Mouse (Mus musculus) liver, embryonic 13.5 days (tissue): Measurements from ENCODE around the gene H2-DMb2. TPM values are rescaled to one million over a fixed set of nuclear protein-coding genes. Genes with fewer than 3 reads are reported as not detected.

Source experiments
- ATAC-seq: fragments of 200-750 bp; cut with Nextera tagmentation; 2 replicates; pipeline ENCODE4 v1.8.0; 2017; ENCODE audit warnings: low read depth, mild to moderate bottlenecking, moderate number of reproducible peaks, moderate library complexity
- DNase-seq: peaks from one replicate; pipeline ENCODE4 v3.0.0; 2022
- H3K27ac ChIP-seq: fragments of 300-500 bp; sonication (generic); 2 replicates; pipeline ENCODE4 v1.5.1; 2015; ENCODE audit warnings: moderate library complexity, mild to moderate bottlenecking, inconsistent platforms
- H3K27me3 ChIP-seq: fragments of 300-500 bp; sonication (generic); 2 replicates; pipeline ENCODE4 v1.6.1; 2015; ENCODE audit warnings: mild to moderate bottlenecking, inconsistent platforms
- H3K36me3 ChIP-seq: fragments of 300-500 bp; sonication (generic); 2 replicates; pipeline ENCODE4 v1.6.1; 2015; ENCODE audit warnings: mild to moderate bottlenecking, inconsistent platforms
- H3K4me1 ChIP-seq: fragments of 300-500 bp; sonication (generic); replicated peaks from 2 replicates; pipeline ENCODE4 v1.6.1; 2015; ENCODE audit warnings: inconsistent platforms
- H3K4me2 ChIP-seq: fragments of 300-500 bp; sonication (generic); 2 replicates; pipeline ENCODE4 v1.6.1; 2015; ENCODE audit warnings: inconsistent platforms, mild to moderate bottlenecking, moderate library complexity
- H3K4me3 ChIP-seq: fragments of 300-500 bp; sonication (generic); replicated peaks from 2 replicates; pipeline ENCODE4 v1.5.1; 2015; ENCODE audit warnings: mild to moderate bottlenecking, inconsistent platforms
- H3K9ac ChIP-seq: fragments of 300-500 bp; sonication (generic); 2 replicates; pipeline ENCODE4 v1.6.1; 2015; ENCODE audit warnings: mild to moderate bottlenecking, inconsistent platforms
- H3K9me3 ChIP-seq: fragments of 300-500 bp; sonication (generic); replicated peaks from 2 replicates; pipeline ENCODE4 v1.6.1; 2016; ENCODE audit warnings: inconsistent platforms
- WGBS: fragments of 180-500 bp; shearing (Covaris S2); methylation state at CpG from one replicate; pipeline ENCODE4 v1.1.7; 2015; ENCODE audit not compliant: insufficient replicate concordance; 5-methylcytosine and 5-hydroxymethylcytosine counted together
- polyA plus RNA-seq: library from polyadenylated mRNA; unstranded; fragments of >200 nt; fragmentation: Nextera tagmentation; extraction: Ambion mirVana; gene quantifications from 2 replicates; pipeline ENCODE4 v1.2.1, GENCODE M21; 2015

Gene H2-DMb2
- 0.31 and 0.36 TPM in 2 replicates for polyA plus RNA-seq

DNA sequence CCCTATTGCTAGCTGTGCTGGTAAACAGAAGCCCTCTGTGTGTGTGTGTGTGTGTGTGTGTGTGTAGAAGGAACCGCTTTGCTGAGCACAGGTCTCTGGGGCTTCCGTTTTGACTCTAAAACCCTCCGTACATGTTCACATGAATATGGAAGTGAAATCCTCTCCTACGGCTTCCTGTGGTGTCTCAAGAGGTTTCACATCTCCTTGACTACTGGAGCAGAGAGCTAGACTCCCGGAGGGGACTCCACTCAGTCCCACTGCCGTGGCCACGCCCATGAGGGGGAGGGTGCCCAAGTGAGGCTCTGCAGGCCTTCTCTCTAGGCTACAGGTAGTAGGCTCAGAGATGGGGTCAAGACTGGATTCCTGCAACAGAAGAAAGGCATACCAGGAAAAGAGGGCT, at the start of gene H2-DMb2:
H2-DMb2 (plus strand) TSS at position 275 of the 400 bp plus-strand sequence.
- 17% methylated on average over 7 of the region's 7 CpGs for WGBS
- H3K27ac ChIP-seq, result peak within 1 kb of the TSS; percentile 32; the same call in 1 of the 2 replicates

DNA sequence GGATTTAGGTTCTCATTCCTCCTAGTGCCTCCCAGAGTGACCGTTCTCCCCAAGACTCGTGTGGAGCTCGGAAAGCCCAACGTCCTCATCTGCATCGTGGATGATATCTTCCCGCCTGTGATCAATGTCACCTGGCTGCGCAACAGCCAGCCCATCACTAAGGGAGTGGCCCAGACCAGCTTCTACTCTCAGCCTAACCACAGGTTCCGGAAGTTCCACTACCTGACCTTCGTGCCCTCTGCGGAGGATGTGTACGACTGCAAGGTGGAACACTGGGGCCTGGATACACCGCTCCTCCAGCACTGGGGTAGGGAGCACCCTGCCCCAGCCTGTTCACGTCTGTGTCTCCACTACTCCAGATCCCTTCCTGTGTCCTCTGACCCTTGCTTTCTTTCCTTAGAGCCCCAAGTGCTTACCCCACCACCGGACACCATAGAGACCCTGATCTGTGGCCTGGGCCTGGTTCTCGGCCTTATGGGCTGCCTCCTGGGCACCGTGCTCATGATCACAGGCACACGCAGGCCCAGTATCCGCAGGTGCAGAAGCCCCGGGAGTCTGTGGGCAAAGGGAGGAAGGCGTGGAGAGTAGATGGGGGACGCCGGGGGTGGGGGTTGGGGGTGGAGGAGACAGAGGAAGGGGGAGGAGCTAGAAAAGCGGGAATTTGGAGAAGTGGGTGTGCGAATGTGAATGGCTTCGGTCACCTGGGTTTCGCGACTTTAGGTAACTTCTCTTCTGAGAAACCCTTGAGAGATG, 48.6 kb upstream of the H2-DMb2 start:
- no peak overlapping the region for H3K4me3 ChIP-seq
- H3K27me3 ChIP-seq, result peaks cover 6% of the 10 kb centered on the region
- WGBS, result 63% methylated on average over 27 of the region's 27 CpGs
- H3K27ac ChIP-seq, result no peak overlapping the region
- no peak overlapping the region for H3K4me2 ChIP-seq
- no peak for DNase-seq
- H3K36me3 ChIP-seq, result no peaks in the 10 kb centered on the region
- H3K9me3 ChIP-seq, result no peaks in the 10 kb centered on the region
- H3K4me1 ChIP-seq, result peaks cover 12% of the 10 kb centered on the region
- H3K9ac ChIP-seq, result no peak overlapping the region
- ATAC-seq, result no peak

More for the DNA sequence above, at the start of gene H2-DMb2:
- Histone ChIP-seq H3K4me1 (peaks cover 26% of the 10 kb centered on the region), H3K9ac (no peak within 1 kb of the TSS), H3K4me2 (no peak within 1 kb of the TSS), H3K9me3 (no peaks in the 10 kb centered on the region), H3K4me3 (no peak within 1 kb of the TSS), H3K27me3 (peaks cover 43% of the 10 kb centered on the region), H3K36me3 (no peaks in the 10 kb centered on the region)
- ATAC-seq (peak; percentile 36; the same call in 1 of the 2 replicates), DNase-seq (peak; percentile 24)

DNA sequence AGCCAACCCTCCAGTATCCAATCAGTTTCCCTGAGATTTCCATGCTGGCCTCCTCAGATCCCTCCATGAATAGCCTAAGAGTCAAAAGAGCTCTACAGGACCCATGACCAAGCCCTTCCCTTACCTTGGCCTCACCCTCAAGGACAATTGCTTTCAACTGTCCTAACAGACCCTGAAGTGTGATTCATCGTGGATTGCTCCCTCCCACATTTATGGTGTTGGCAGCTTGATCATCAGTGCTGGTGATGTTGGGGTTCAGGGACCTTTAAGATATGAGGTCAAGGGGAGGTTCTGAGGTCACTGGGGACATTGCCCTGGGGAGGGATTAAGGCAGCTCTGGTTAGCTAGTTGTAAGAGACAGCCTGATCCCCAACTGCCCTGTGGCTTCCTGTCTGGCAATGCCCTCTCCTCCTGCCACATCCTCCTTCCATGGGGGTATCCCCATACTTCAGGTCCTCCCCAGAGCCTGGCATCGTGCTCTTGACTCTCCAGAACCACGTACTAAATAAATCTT, 46.6 kb upstream of the H2-DMb2 start:
- 35% methylated on average over 3 of the region's 3 CpGs for WGBS
- Histone ChIP-seq H3K4me3 (no peak overlapping the region), H3K27me3 (peaks cover 10% of the 10 kb centered on the region), H3K4me2 (no peak overlapping the region), H3K27ac (no peak overlapping the region), H3K36me3 (no peaks in the 10 kb centered on the region), H3K9me3 (no peaks in the 10 kb centered on the region), H3K9ac (no peak overlapping the region), H3K4me1 (peaks cover 13% of the 10 kb centered on the region)
- ATAC-seq, result no peak
- no peak for DNase-seq

DNA sequence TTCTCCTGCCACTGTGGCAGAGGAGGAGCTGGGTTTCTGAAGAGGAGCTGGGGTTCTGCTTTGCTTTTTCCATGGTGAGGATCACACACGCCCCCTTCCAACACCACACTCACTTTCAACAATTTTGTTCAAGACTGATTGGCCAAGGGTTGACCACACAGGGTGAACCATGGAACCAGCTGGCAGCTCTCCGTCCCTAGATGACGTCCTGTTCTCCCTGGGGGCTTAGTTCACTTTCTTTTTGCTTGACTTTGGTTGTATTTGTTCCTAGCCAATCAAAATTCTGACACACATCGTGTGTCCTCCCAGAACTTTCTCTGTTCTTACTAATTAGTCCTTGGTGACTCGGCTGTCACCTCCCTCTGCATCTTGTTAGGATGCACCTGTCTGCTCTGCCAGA, 45.8 kb upstream of the H2-DMb2 start:
- H3K9ac ChIP-seq, result no peak overlapping the region
- WGBS, result 31% methylated on average over 5 of the region's 5 CpGs
- no peak overlapping the region for H3K4me2 ChIP-seq
- no peaks in the 10 kb centered on the region for H3K36me3 ChIP-seq
- no peak for ATAC-seq
- H3K27me3 ChIP-seq, result peaks cover 10% of the 10 kb centered on the region
- no peaks in the 10 kb centered on the region for H3K9me3 ChIP-seq
- no peak overlapping the region for H3K4me3 ChIP-seq
- H3K4me1 ChIP-seq, result peaks cover 16% of the 10 kb centered on the region
- H3K27ac ChIP-seq, result no peak overlapping the region
- DNase-seq, result no peak

DNA sequence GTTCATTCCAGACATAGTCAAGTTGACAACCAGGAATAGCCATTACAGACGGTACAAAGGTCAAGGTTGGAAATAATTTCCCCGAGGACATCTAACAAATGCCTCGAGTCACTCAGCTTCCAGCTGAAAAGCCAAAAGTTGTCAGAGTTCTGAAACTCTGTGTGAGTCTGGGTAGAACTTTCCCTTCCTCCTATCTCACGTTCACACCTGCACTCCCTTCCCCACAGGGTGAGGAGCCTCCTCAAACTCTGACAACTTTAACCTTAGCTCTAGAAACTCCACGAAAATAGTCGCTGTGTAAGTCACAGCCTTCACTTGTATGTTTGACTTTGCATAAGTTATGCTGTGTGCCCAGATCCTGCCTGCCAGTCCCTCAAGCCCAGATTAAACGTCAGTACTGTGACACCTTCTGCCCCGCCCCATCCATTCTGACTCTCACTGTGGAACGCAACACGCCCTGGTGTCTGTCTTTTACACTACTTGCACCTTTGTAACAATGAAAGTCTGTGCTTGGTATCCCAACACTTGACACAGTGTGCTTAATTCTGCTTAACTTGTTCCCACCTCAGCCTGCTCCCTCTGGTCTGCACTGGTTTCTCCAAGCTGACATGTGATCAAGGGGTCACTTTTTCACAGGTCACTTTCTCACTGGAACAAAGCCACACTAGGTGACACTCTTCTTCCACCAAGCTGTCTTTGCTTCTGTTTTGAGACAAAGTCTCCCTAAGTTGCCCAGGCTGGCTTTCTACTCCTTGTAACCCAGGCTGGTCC, 44.2 kb upstream of the H2-DMb2 start:
- Histone ChIP-seq H3K9me3 (no peaks in the 10 kb centered on the region), H3K27me3 (peaks cover 10% of the 10 kb centered on the region), H3K27ac (no peak overlapping the region), H3K9ac (no peak overlapping the region), H3K4me3 (no peak overlapping the region), H3K4me1 (peaks cover 9% of the 10 kb centered on the region), H3K36me3 (no peaks in the 10 kb centered on the region), H3K4me2 (no peak overlapping the region)
- DNase-seq (no peak), ATAC-seq (no peak)
- 35% methylated on average over 10 of the region's 10 CpGs for WGBS

DNA sequence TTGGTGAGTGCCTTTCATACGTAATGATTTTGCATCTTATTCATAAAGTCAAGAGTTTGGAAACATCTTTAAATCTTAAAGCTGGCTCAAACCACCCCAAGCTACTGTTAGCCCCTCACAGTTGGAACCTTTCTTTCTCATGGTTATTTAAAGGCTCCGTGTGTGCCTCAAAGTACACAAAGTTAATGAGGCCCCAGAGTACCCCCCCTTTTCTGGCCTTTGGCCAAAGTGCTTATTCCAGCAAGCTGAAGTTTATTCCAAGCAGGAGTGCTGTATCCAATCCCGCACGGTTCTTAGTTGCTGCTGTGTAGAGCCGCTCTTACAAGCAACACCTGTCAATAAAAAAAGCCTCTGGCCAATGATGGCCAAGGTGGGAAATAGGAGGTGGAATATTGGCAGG, 43.6 kb upstream of the H2-DMb2 start:
- no peak overlapping the region for H3K9ac ChIP-seq
- no peaks in the 10 kb centered on the region for H3K36me3 ChIP-seq
- no peak overlapping the region for H3K4me2 ChIP-seq
- H3K4me3 ChIP-seq, result no peak overlapping the region
- 64% methylated on average over 5 of the region's 5 CpGs for WGBS
- no peaks in the 10 kb centered on the region for H3K9me3 ChIP-seq
- H3K27me3 ChIP-seq, result peaks cover 7% of the 10 kb centered on the region; the same call in 1 of the 2 replicates
- no peak overlapping the region for H3K27ac ChIP-seq
- ATAC-seq (no peak), DNase-seq (no peak)
- peaks cover 9% of the 10 kb centered on the region for H3K4me1 ChIP-seq

DNA sequence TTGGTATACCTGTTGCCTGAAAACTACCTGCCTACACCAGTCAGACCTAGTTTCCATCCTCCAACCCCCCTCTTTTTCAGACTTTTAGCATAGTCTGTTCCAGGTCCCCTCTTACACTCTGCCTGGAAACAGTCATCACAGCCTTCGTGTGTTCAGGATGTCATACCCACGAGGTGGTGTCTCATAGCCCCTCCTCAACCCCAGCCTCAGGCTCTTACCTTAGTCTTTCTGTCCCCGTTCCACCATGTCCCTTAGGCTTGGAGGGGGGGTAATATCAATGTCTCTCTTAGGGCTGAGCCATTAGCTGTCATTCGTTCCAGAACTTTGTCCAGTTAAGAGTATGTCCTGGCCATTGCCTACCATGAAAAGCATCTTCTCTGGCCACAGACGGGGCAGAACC, 41.9 kb upstream of the H2-DMb2 start:
- Histone ChIP-seq H3K27ac (no peak overlapping the region), H3K4me3 (no peak overlapping the region), H3K27me3 (peaks cover 5% of the 10 kb centered on the region; the same call in 1 of the 2 replicates), H3K4me1 (peaks cover 9% of the 10 kb centered on the region), H3K36me3 (no peaks in the 10 kb centered on the region), H3K4me2 (no peak overlapping the region), H3K9me3 (no peaks in the 10 kb centered on the region), H3K9ac (no peak overlapping the region)
- 20% methylated on average over 5 of the region's 5 CpGs for WGBS
- ATAC-seq (peak; percentile 12; the same call in 1 of the 2 replicates), DNase-seq (no peak)

DNA sequence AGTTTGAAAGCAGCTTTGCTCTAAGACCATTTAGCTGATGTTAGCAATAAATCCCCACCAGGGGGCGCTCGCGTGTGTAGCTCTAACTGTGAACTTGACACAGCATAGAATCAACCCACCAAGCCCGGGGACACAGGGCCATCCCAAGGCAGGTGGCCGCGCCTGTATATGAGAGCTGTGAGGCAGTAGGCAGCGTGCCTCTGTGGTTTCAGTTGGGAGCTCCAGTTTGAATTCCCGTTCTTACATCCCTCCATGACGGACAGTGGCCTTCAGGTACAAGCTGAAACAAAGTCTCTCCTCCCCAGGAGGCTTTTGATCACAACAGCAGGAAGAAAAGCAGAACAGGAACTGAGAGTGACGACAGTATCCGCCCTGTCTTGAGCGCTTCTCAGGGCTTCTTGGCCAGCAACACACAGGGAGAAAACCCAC, 41.5 kb upstream of the H2-DMb2 start:
- ATAC-seq, result peak; percentile 76

DNA sequence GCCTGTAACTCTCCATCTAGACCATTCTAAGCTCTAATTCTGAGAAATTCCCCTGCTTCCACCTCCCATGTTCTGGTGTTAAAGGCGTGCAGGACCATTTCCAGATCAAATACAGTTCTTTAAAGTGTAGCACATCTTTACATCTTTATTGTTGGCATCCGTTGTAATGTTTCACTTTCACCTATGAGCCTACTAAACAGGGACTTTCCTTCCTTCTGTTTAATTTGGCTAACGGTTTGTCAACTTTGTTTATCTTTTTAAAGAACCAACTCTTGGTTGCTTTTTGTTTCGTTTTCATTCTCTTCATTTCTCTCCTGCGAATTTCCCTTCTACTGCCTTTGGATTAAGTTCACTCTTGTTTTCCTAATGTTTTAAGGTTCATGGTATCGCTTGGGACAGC, 40.3 kb upstream of the H2-DMb2 start:
- Histone ChIP-seq H3K9ac (no peak overlapping the region), H3K4me1 (peaks cover 9% of the 10 kb centered on the region), H3K27me3 (peaks cover 5% of the 10 kb centered on the region; the same call in 1 of the 2 replicates), H3K4me2 (no peak overlapping the region), H3K27ac (no peak overlapping the region), H3K36me3 (no peaks in the 10 kb centered on the region), H3K9me3 (no peaks in the 10 kb centered on the region), H3K4me3 (no peak overlapping the region)
- 63% methylated on average over 6 of the region's 6 CpGs for WGBS
- DNase-seq (no peak), ATAC-seq (no peak)

More for the DNA sequence above, 41.5 kb upstream of the H2-DMb2 start:
- H3K4me3 ChIP-seq, result 0 out of 2 replicates have a peak overlapping the region, but pooled peaks have one; percentile 15
- peak; percentile 77 for DNase-seq
- H3K27me3 ChIP-seq, result peaks cover 5% of the 10 kb centered on the region; the same call in 1 of the 2 replicates
- H3K4me1 ChIP-seq, result peaks cover 9% of the 10 kb centered on the region
- peak overlapping the region; percentile 11; the same call in 1 of the 2 replicates for H3K9ac ChIP-seq
- H3K27ac ChIP-seq, result no peak overlapping the region
- no peaks in the 10 kb centered on the region for H3K36me3 ChIP-seq
- peak overlapping the region; percentile 42 for H3K4me2 ChIP-seq
- H3K9me3 ChIP-seq, result no peaks in the 10 kb centered on the region
- 1% methylated on average over 12 of the region's 12 CpGs for WGBS

DNA sequence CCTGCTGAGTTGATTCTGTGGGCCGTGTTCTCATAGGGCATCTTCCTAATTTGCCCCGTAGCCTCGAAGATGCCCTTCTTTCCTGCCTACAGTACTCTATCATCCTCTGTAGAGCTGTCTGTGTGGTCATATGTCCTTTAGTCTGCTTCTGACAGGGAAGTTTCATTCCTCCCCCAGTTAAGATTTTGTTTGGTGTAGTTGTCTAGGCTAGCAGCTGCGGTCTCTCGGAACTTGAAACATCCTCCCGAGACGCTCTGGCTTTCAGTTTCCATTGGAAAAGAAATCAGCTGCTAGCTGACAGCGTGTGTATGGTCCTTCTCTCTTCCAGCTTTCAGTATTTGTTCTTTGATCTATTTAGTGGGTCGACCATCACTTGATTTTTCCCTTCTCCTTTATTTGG, 38.3 kb upstream of the H2-DMb2 start:
- ATAC-seq (no peak), DNase-seq (no peak)
- Histone ChIP-seq H3K4me3 (no peak overlapping the region), H3K9ac (no peak overlapping the region), H3K9me3 (no peaks in the 10 kb centered on the region), H3K36me3 (peaks cover 10% of the 10 kb centered on the region), H3K27ac (no peak overlapping the region), H3K4me2 (no peak overlapping the region), H3K27me3 (peaks cover 5% of the 10 kb centered on the region; the same call in 1 of the 2 replicates), H3K4me1 (peaks cover 4% of the 10 kb centered on the region; the same call in 1 of the 2 replicates)
- 75% methylated on average over 9 of the region's 9 CpGs for WGBS

DNA sequence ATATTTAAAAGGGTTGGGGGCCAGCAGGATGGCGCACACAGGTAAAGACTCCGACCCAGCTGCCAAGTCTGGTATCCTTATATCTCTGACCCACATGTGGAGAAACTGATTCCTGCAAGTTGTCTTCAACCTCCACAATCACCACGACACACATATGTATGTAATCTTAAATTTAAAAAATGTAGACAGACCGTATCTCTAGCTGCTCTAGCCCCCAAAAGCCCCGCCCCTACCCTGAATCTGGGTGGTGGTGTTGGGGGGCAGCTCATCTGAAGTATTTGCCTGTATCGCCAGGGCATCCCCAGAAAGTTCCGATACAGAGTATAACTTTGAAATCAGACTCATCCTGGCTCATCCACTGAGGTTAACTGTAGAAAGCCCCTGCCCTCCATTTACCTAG, 36.6 kb upstream of the H2-DMb2 start:
- H3K27ac ChIP-seq, result no peak overlapping the region

More for the DNA sequence above, 36.6 kb upstream of the H2-DMb2 start:
- Histone ChIP-seq H3K4me2 (no peak overlapping the region), H3K9ac (no peak overlapping the region), H3K4me1 (peaks cover 3% of the 10 kb centered on the region; the same call in 1 of the 2 replicates), H3K4me3 (no peak overlapping the region), H3K9me3 (no peaks in the 10 kb centered on the region), H3K36me3 (peaks cover 27% of the 10 kb centered on the region), H3K27me3 (no peaks in the 10 kb centered on the region)
- DNase-seq, result no peak
- 64% methylated on average over 7 of the region's 7 CpGs for WGBS
- no peak for ATAC-seq
